Mouse (Mus musculus) frontal cortex, adult 2 months (tissue): ENCODE data around the gene Xlr5a. TPM values are rescaled to one million over a fixed set of nuclear protein-coding genes. Genes with fewer than 3 reads are reported as not detected.
"Not testable (repeated sequence)": the region's sequence is repeated elsewhere in the genome, so short reads cannot be mapped to it uniquely, and the experiment has no call there.

Experiments
- DNase-seq, 2 experiments: peaks; one replicate each; pipeline ENCODE4 v3.0.0; 2022; ENCODE audit warnings: low spot score in 1 of 2; ENCODE audit errors: extremely low spot score in 1 of 2
- polyA plus RNA-seq: library from polyadenylated mRNA; depleted of rRNA; stranded (reverse); fragments of >200 nt; gene quantifications from 2 replicates; pipeline ENCODE4 v1.2.3, GENCODE M21; 2012; rRNA removed

The Xlr5a gene
- polyA plus RNA-seq, 1 experiment: not detected

- not testable (repeated sequence) for DNase-seq
These were observed 143.4 kb downstream of the Xlr5a start, which contains the start of gene DXBay18 for GRCm38 (mm10) chrX:73149350-73149749. Gene DXBay18, minus strand, starts transcription at chrX:73149450.

- not testable (repeated sequence) for DNase-seq
These were observed 144.3 kb downstream of the Xlr5a start, which contains the start of gene Xlr5b for GRCm38 (mm10) chrX:73148496-73148895. Gene Xlr5b, plus strand, starts transcription at chrX:73148796.

GRCm38 (mm10) chrX:73143218-73143618 lies 149.6 kb downstream of the Xlr5a start:
- not testable (repeated sequence) for DNase-seq

GRCm38 (mm10) chrX:73122859-73123829 lies 169.6 kb downstream of the Xlr5a start:
- not testable (repeated sequence) for DNase-seq

- DNase-seq: not testable (repeated sequence)
These were observed 176.0 kb downstream of the Xlr5a start, which contains the start of gene Gm14685 for GRCm38 (mm10) chrX:73116747-73117146. Gene Gm14685, plus strand, starts transcription at chrX:73117047.

- not testable (repeated sequence) for DNase-seq
These were observed 195.8 kb downstream of the Xlr5a start, which contains the start of gene Xlr3a for GRCm38 (mm10) chrX:73096941-73097508. Gene Xlr3a, minus strand, starts transcription at chrX:73097095.

GRCm38 (mm10) chrX:73082267-73083055 lies 210.3 kb downstream of the Xlr5a start, which contains the start of gene Xlr4a:
Gene Xlr4a, minus strand, starts transcription at chrX:73082478.
- DNase-seq: not testable (repeated sequence)

- DNase-seq: not testable (repeated sequence)
These were observed 225.9 kb downstream of the Xlr5a start for GRCm38 (mm10) chrX:73066765-73067312.

GRCm38 (mm10) chrX:73064415-73064793 lies 228.4 kb downstream of the Xlr5a start, which contains the start of gene Pnma3:
Gene Pnma3, plus strand, starts transcription at chrX:73064787.
- DNase-seq: no peak

GRCm38 (mm10) chrX:73063512-73064414 lies 229.0 kb downstream of the Xlr5a start:
- DNase-seq: peak in 1 of 2 experiments; percentile 9

- no peak for DNase-seq
These were observed 230.5 kb downstream of the Xlr5a start for GRCm38 (mm10) chrX:73062323-73062722.

- no peak for DNase-seq
These were observed 231.2 kb downstream of the Xlr5a start for GRCm38 (mm10) chrX:73061528-73061927.

Other genes with a start within 250 kb of the Xlr5a start
- 14.2 and 19.4 TPM in 2 replicates for gene Pnma3, start 228.2 kb downstream of the Xlr5a start, polyA plus RNA-seq
- 0.18 and 0.99 TPM in 2 replicates for gene Xlr4a, start 210.5 kb downstream of the Xlr5a start, polyA plus RNA-seq
- gene Xlr3a, start 195.9 kb downstream of the Xlr5a start, polyA plus RNA-seq: 1.6 and 2.1 TPM in 2 replicates
- 0.32 and 0.46 TPM in 2 replicates for gene Gm14685, start 175.9 kb downstream of the Xlr5a start, polyA plus RNA-seq
- gene Xlr5b, start 144.2 kb downstream of the Xlr5a start, polyA plus RNA-seq: not detected in 2 replicates
- gene DXBay18, start 143.5 kb downstream of the Xlr5a start, polyA plus RNA-seq: 0.32 and 0.42 TPM in 2 replicates
- gene Spin2d, start 116.0 kb downstream of the Xlr5a start, polyA plus RNA-seq: not detected in 2 replicates
- 3.8 and 6.8 TPM in 2 replicates for gene Xlr3b, start 100.8 kb downstream of the Xlr5a start, polyA plus RNA-seq
- gene Xlr4b, start 78.6 kb downstream of the Xlr5a start, polyA plus RNA-seq: 0.92 and 1.8 TPM in 2 replicates
- gene F8a, start 64.7 kb downstream of the Xlr5a start, polyA plus RNA-seq: 14.7 and 16.6 TPM in 2 replicates
- 0.12 and 0.40 TPM in 2 replicates for gene Xlr4c, start 49.8 kb downstream of the Xlr5a start, polyA plus RNA-seq
- gene Xlr3c, start 27.6 kb downstream of the Xlr5a start, polyA plus RNA-seq: 0.06 TPM in 1 of 2 replicates, not detected in the other
- not detected in 2 replicates for gene Xlr5c, start within 50 bp of the Xlr5a start, polyA plus RNA-seq
- gene Gm45015, start 43.9 kb upstream of the Xlr5a start, polyA plus RNA-seq: not detected in 2 replicates
- gene Zfp275, start 49.6 kb upstream of the Xlr5a start, polyA plus RNA-seq: 16.9 and 17.5 TPM in 2 replicates
- 0.13 and 0.16 TPM in 2 replicates for gene Gm18336, start 105.8 kb upstream of the Xlr5a start, polyA plus RNA-seq
- 0.95 and 1.6 TPM in 2 replicates for gene Zfp92, start 118.1 kb upstream of the Xlr5a start, polyA plus RNA-seq
- gene Trex2, start 142.4 kb upstream of the Xlr5a start, polyA plus RNA-seq: not detected in 2 replicates
- gene Haus7, start 166.1 kb upstream of the Xlr5a start, polyA plus RNA-seq: 11.7 and 12.7 TPM in 2 replicates
- 28.2 and 30.2 TPM in 2 replicates for gene Bgn, start 190.6 kb upstream of the Xlr5a start, polyA plus RNA-seq
- gene Atp2b3, start 210.1 kb upstream of the Xlr5a start, polyA plus RNA-seq: 29.2 and 35.8 TPM in 2 replicates